Mouse (Mus musculus) left cerebral cortex, adult 18-20 months (tissue): ENCODE measurements around the gene Flvcr2. TPM values are rescaled to one million over a fixed set of nuclear protein-coding genes. Genes with fewer than 3 reads are reported as not detected.

Experiments used
- DNase-seq, 2 experiments: peaks; one replicate each; pipeline ENCODE4 v3.0.0; 2021 to 2022; ENCODE audit warnings: low spot score in 2 of 2, mixed read lengths in 1 of 2
- microRNA-seq, 2 experiments: library from miRNA; unstranded; fragments of <30 nt; microRNA quantifications; one replicate each; pipeline ENCODE4 v1.2.0; 2021
- total RNA-seq, 2 experiments: library from RNA; stranded (reverse); gene quantifications; 2 replicates each; pipeline ENCODE4 v1.2.3; 2021

The Flvcr2 gene
- total RNA-seq, 2 experiments from 2014 or later = 1.3 to 2.3 TPM

DNA sequence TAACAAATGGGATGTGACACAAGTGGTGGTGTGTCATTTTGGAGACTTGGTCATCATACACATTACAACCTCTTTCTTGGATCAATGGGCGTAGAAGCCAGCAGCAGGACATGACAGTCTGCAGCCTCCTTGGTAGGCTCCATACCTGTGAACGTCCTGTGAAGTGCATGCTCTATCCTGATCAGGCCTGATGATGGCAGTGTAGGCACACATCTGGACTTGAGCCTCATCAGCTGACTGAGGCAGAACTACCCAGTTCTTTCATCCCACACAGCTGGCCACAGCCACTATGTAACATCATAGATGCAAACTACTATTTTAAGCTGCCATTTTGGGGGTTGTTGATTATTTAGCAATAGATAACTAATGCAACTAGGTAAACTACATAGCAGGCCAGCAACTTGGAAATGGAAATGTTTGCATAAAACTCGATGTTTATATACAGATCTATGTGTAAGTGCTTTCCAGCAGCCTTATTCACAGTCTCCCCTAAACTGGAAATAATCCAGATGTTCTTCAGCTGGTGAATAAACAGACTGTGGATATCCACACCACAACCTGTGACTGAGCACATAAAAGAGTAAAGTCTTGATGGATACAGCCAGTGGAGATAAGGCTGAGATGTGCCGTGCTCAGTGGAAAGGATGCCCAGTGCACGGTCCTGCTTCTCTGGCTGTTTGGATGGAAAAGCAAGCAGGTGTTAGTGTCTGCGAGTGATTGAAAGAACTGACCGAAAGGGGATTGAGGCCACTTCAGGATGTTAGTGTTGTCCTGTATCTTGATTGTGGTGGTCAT lies 102.0 kb downstream of the Flvcr2 start:
- DNase-seq = peak; percentile 31 to 36

DNA sequence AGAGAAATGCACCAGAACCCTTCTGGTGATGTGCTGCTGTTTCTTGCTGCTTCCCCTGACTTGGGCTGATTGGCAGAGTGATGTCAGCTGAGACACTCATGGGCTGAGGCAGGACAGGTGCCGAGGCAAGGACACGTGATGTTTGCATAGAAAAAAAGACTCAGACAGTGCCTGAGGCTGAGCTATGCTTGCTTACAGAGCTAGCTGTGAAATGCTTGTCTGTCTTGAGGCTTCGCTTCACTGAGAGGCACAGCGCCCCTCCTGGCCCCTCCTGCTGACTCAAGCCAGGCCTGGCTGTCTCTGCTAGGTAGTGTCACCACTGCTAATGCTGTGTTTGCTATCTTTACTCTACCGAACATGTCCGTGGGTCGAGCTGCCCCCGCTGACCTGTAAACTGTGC lies 104.3 kb downstream of the Flvcr2 start:
- DNase-seq = no peak

DNA sequence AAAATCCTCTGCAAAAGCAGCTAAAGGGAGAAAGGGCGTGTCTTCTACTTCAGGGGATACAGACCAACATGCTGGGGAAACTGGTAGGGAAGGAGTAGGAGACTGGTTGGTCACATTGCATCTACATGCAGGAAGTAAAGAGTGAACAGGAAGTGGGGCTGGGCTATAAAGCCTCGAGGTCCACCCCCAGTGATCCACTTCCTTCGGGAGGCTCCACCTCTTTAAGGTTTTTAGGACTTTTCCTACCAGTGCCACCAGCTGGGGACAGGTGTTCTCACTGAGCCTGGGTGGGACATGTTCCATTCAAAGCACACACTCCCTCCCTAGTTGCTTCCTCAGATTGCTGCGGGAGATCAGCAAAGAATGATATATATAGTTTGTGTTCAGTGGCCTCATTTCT lies 107.5 kb downstream of the Flvcr2 start:
- no peak for DNase-seq

GRCm38 (mm10) chr12:85854271-85854670 lies 107.9 kb downstream of the Flvcr2 start:
- peak in 1 of 2 experiments; percentile 21 for DNase-seq

DNA sequence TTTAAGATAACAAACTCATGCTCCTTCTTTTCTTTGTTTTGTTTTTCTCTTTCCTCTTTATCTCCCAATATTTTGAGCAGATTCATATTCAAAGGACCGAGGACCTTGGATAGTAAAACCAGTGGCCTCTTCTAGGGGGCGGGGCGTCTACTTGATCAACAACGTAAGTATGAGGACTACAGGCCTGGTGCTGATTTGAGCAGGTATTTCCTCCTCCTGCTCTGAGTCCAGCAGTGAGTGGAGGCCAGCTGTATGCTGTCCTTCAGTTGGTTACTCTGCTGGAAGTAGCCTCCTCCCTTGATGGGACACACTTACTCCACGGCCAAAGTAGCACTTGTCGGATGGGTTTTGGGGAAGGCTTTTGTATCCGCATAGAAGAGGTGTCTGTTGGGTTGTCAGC lies 111.0 kb downstream of the Flvcr2 start:
- DNase-seq = no peak

DNA sequence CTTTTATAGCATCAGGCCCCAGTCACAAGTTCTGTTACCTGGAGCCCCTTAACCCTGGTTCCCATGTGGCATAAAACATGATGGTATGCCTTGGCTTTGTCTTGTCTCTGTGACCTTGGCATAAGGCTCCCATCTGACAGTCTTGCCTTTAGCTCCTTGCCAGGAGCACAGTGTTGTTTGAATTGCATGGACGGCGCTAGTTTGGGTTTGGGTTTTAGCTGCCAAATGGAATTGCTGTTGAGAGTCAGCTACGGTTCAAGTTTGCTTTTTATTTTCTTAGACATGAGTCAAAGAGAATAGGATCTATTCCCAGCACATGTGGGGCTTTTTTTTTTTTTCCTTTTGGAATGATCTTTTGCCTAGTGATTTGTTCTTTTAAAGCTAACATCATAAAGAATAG lies 112.8 kb downstream of the Flvcr2 start:
- DNase-seq = no peak

- no peak for DNase-seq
These were observed 113.3 kb downstream of the Flvcr2 start for GRCm38 (mm10) chr12:85859511-85860189.

GRCm38 (mm10) chr12:85862514-85862913 lies 116.2 kb downstream of the Flvcr2 start:
- no peak for DNase-seq

Small RNA genes lying within 50 kb of the gene (microRNA-seq; reads per million reads assigned to microRNA genes)
- gene Gm47285 = 0 reads per million in 2 experiments

Other genes starting within 250 kb of the Flvcr2 start
- 10 to 100 TPM; 74.8 to 77.6 TPM for gene Jdp2, start 147.5 kb upstream of the Flvcr2 start, total RNA-seq
- gene Batf, start 59.9 kb upstream of the Flvcr2 start, total RNA-seq = under 1 TPM; 0.40 to 0.73 TPM
- 10 to 100 TPM; 52.1 to 53.4 TPM for gene Erg28, start 78.0 kb downstream of the Flvcr2 start, total RNA-seq
- 10 to 100 TPM; 45.0 to 45.2 TPM for gene Ttll5, start 78.1 kb downstream of the Flvcr2 start, total RNA-seq